Mouse (Mus musculus) urinary bladder, postnatal 36 days (tissue): ENCODE measurements around the gene Fbxl16.

Experiments
- DNase-seq, 2 experiments: peaks; one replicate each; pipeline ENCODE4 v3.0.0; 2022; ENCODE audit warnings: low spot score in 2 of 2, mixed read lengths in 1 of 2

The Fbxl16 gene

DNA sequence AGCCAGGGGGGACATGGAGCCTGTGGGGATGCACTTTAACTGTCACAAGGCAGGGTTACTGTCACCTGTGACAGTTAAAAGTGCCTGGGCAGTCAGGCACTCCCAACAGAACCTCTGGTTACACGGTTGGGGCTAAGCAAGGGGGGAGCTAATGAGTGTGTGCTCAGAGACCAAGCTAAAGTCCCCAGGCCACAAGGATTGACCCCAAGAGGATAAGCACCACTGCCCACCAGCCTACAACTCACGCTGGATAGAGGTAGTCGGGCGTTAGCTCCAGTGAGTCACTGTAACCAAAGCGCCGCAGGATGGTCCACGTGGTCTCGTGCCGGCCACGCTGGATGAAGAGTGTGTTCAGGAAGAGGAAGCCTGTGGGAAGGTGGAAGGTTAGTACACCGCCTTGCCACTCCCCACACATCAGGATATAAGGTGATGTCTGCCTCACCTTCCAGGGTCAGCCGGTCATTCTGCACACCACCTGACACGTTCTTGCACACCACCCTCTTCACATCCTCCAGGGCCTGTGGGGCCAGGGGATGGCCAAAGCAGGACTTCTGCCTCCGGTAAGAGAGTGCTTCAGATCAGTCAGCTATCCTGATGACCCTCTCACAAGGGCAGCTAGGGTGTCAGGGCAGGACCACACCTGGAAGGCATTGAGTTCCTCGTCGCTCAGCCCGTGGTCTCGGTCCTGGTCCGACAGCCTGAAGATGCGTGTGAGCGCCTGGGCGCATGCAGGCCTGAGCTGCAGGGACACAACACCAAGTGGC lies 32.4 kb downstream of the Fbxl16 start, which contains the start of gene Gm20683:
Gene Gm20683 (minus strand): TSS at position 647 of the 764 bp plus-strand sequence.
- DNase-seq: no peak

DNA sequence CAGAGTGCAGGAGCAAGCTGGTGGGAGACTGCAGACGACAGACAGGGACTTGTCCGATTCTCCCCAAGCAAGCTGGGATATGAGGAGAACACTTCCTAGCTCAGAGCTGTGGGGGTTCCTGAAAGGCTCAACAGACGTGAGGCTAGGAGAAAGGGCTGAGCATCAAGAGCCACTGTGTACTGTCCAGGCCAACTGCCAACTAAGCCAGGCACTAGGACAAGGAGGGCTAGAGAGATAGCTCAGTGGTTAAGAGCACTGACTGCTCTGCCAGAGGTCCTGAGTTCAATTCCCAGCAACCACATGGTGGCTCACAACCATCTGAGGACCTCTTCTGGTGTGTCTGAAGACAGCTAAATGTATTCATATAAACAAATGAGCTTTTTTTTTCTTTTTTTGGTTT lies 33.6 kb downstream of the Fbxl16 start:
- no peak for DNase-seq

DNA sequence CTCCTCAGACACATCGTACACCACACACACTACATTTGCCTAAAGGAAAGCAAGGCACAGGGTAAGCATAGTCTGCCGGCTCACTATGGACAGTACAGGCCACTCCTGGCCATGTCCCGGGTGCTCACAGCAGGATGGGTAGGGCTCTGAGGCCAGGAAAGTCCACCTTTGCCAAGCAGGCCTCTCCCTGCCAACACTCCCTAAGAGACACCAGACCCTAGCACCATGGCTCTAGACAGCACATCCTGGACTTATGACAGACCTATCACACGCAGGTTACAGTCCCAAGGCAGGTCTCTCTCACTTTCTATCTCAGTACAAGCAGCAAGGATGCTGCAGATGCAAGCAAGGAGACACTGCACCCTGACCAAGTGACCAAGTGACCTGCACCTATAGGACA lies 34.2 kb downstream of the Fbxl16 start:
- no peak for DNase-seq

DNA sequence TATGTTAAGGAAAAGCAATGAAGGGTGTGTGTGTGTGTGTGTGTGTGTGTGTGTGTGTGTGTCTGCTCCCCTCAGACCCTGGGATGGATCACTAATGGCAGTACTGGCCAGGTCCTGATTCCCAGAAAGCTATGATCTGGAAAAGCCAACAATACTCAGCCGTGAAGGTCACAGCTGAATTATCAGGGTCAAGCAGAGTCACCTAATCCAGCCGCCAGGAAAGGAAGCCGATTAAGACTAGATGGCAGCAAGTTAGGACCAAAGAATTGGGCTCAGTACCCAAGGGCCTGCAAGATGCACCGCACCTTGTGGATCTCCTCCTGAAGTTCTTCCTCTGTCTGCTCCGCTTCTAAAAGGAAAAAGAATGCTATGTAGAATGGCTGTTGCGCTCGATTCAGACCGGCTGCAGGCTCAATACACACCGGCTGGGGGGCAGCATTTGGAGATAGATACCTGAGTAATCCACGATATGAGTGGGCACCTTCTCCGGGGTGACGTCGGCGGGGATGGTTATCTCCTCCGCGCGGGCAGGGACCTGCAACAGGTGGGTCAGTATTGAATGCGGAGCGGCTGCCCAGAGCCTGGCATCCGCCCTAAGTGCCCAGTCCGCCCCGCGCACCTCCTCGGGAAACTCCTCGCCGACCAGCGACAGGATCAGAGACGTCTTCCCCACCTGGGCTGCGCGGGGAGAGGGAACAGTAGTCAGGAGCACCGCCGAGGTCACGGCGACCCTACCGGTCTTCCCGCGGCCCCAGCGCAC lies 34.9 kb downstream of the Fbxl16 start:
- DNase-seq: no peak

DNA sequence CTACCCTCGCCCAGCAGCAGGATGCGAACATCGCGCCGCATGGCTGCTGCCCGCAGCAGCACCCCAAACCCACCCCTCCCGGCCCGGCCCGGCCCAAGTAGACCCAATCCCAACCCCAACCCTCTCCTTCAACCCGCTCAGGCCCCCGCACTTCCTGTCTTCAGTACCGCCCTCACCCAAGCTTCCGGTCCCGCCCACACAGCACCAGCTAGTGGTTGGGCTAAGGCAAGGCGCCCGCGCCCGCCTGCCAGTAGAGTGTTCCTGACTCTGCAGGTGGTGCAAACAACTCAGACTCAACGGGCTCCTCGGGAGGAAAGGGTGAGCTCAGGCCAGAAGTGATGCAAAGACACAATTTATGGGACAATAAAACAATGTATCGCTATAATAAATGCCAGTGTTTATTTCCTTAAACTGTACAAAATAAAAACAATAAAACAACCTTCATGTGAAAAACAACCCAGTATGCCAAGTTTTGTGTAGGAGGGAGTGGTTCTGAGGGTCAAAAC lies 35.6 kb downstream of the Fbxl16 start, which contains the start of gene Rhot2:
Gene Rhot2 (minus strand): TSS at position 456 of the 506 bp plus-strand sequence.
- peak; percentile 91 to 97 for DNase-seq

DNA sequence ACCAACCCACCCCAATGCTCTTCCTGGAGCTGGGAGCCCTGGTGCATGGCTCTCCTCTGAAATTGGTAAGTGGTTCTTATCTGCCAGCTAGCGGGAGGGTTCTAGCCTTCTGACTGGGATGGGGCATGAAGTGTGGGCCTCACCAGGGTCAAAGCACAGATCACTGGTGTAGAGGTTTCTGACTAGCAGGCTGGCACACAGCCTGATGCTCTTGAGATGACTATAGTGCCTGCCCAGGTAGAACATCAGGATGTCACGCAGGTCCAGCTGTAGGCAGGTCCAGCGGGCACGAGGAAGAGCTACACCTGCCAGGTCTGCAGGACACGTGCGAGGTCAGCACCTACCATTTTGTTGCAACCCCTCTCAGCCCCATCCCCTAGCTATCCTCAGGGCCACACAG lies 51.3 kb downstream of the Fbxl16 start:
- DNase-seq: no peak

DNA sequence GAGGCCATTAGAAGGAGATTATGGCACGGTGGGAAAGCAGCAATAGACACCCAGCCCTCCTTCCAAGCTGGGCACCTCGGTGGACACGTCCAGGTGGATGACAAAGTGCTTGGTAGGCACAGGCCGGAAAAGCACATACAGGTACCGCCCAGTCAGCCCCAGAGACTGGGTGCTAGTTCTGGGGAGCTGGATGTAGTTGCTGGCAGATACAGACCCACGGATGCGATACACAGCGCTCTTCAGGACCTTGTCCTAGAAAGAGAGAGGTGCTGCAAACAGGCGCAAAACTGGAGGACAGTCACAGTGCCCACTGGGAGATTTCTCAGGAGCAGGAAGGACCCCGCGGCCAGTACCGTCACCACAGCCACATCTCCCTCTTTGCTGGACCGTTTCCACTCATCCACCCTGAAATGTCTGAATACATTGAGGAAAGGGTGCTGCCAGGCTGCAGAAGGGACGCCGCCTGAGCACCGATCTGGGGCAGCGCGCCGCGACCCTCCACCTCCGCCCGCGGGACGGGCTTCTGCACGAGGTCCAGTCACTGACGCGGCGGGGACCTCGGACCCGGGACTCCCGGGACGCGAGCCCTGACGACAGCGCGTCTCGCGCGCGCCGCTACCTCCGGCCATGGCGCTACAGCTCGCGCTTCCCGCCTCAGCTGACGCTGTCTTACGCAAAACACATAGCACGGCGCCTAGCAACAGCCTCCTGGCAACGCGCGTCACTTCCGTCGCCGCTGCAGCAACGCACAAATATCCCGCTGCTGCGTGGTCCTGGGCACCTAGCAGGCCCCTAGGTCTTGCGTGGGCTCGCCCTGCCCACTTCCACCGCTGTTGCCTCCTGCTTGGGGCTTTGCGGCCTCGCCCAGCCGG lies 52.2 kb downstream of the Fbxl16 start, which contains the start of gene Wdr90:
Gene Wdr90 (minus strand): TSS at position 670 of the 872 bp plus-strand sequence.
- DNase-seq: peak; percentile 84 to 89

DNA sequence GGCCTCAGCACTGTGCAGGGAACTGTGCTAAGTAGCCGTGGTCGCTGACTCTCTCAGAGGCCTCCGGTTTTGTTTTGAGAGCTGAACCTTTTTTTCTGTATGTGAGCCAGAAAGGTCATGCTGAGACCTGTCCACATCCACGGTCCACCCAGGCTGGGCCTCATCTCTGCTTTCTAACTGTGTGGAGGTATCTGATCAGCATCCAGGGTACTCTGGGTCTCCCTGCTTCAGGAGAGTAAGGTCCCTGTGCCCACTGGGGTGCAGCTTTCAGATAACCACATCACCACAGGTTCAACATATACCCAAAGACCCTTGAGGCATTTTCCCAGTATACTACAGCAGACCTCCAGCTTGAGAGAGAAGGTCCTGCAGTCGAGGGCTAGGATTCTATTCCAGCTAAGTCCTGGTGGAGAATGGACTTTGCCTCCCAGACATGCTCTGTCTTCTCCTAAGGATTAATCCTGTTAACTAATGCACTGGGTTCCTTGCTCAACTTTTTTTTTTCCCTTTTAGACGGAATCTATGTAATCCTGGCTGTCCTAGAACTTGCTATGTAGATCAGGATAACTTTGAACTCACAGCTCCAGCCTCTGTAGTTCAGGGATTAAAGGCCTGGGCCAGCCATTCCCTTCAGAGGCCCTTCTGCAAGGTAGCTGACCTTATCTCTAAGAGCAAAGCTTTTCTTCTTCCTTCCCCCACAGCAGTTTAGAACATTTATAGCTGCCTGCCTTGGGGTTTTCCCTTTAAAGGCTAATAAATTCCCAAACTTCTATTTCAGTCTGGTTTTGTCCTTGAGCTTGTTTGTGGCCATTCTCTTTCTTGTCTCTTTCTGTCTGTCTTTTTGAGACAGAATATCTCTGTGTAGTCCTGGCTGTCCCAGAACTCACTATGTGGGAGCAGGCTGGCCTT lies 53.1 kb downstream of the Fbxl16 start:
- DNase-seq: no peak

DNA sequence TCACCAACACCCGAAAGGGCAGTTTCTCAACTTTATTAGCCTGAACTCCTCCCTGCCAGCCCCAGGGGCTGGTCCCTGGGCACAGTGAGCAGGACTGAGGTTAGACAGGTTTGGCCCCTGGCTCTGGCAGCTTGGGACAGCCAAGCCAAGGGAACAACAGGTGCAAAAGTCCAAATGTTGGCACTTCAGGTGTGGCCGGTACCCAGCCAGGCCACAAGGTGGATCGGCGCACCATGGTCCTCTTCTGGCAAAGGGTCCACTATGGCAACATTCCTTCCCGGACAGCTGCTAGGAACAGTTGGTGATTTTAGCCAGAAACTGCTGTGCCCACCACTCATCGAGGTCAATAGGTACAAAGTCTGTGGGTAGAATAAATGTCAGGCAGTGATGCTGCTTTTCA lies 54.8 kb downstream of the Fbxl16 start:
- no peak for DNase-seq

DNA sequence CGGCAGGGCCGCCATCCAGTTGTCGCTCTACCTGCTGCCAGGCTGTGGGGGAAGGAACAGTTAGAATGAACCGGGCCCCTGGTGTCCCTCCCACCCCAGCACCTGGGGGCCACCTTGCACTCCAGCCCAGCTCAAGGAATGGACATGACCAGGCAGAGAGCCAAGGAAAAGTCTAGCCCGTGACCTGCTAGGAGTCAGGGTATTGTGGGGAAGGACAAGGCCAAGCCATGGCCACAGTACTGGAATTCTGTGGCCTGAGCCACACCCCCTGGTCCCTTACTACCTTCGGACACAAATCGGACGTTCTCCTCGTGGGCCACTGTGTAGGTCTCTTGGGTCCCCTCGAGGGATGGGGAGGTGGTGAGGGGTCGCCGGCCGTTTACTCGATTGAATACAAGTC lies 55.4 kb downstream of the Fbxl16 start:
- no peak for DNase-seq

DNA sequence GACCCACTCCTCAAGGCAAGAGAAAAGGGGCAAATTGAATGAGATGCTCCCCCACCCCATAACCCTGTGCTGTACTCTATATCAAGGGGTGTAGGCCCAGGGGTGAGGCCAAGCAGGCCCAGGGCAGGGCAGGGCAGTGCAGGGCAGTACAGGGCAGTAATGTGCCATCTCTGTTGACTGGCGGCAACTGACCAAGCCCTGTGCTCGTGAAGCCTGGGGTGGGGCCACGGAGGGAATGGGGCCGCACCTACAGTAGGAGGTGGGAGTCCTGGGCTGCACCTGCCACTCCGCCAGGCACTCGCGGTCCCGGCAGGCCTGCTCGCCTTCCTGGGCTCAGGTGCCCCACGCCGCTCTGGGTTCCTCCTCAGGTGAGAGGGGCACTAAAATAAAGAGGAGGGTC lies 56.4 kb downstream of the Fbxl16 start:
- DNase-seq: no peak

DNA sequence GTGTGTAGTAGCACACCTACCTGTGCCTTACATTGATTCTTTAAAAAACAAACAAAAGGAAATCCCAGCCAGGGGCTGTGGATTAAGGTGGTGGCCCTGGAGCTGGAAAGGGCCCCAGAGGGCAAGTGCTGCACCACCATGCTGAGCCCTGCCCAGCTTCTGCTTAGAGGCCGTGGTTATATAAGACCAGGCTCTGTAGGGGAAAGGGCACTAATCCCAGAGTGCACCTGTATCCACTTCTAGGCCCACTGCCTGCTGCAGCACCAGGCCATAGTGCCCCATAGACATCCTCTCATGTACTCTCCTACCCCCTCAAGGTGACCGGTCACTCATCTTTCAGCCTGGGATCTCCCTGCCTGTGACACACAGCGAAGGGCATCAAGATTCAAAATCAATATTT lies 57.3 kb downstream of the Fbxl16 start:
- DNase-seq: no peak

DNA sequence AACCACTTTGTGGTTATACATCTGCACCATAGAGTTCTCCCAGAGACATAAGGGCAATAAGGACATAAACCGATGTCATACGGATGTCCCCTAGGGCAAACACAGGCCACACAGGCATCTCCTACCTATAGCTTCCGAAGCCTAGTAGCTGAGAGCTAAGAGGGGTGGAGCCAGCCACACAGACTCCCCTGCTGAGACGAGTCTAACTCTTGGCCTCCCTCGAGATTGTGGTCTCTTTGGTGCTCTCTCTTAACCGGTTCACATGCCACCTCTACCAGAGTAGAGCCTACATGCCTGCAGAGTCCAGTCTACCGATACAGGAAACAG lies 58.6 kb downstream of the Fbxl16 start:
- DNase-seq: no peak

DNA sequence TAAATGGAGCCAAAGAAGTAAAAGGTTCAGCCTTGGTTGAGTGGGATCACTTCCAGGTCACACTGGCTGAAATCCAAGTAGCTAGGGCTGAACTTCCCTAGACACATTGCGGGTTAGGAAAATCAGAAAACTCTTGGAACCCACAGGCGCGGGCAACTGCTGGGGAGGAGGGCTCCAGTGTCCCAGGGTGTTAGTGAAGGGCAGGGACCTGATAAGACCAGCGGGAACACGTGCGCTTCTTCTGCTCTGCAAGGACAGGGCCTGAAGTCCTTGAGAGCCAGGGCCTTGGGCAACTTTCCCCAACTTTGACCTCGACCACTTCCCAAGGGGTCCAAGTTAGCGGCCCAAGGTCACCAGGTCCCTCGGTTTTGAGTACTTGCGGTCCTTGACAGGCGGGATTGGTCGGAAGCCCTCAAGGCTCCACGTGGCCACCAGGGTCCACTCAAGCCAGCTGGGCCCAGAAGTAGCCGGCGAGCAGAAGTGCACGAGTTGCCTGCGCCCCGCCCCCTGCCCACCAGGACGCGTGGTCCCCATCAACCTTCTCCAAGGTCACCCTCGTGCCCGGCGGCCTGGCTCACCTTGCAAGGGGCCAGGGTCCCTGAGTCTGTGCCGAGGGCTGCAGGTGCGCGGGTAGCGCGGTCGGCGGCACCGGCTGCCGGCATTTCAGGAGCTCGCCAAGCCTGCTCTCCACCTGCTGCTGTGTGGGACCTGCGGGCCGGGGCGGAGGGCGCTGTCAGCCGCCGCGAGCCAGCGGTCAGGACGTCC lies 59.1 kb downstream of the Fbxl16 start:
- peak in 1 of 2 experiments; percentile 64 for DNase-seq

DNA sequence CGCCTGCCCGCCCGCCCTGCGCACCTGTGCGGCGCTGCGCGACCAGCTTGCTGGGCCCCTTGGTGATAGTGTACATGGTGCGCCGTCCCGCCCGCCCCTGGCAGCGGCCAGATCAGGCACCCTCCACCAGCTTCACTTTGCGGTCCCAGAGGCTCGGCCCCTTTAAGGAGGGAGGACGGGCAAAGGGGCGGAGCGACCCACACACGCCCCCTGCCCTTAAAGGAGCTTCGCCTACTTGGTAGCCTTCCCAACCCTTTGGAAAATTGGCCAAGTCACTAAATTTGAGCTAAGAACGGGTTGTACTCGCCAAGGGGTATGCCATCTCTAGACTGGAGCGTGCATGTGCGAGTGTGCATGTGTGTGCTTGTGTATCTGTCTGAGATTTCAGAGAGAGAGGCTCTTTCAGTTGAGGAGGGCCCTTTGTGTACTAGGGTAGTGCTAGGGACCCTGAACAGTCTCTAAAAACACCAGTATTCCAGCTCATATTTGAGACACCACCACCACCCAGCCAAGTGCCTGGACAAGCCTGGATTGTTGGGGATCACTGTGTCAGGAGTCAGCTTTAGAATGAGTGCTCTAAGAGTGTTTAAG lies 59.8 kb downstream of the Fbxl16 start, which contains the start of gene Mcrip2:
Gene Mcrip2 (minus strand): TSS at position 164 of the 591 bp plus-strand sequence.
- DNase-seq: peak; percentile 76 to 83

DNA sequence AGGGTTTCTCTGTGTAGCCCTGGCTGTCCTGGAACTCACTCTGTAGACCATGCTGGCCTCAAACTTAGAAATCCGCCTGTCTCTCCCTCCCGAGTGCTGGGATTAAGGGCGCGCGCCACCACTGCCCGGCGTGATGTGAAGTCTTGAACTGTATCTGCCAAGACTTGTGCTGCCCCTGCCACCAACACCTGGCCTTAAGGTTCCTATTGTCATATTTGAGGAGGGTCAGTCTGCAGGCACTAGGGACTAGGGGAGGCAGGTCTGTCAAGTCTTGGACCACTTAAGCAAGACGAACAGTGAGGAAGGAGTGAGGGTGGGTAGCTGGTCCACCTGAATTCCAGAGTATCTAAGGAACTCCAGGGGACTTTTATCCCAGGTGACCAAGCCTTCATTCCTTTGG lies 60.6 kb downstream of the Fbxl16 start:
- no peak for DNase-seq

DNA sequence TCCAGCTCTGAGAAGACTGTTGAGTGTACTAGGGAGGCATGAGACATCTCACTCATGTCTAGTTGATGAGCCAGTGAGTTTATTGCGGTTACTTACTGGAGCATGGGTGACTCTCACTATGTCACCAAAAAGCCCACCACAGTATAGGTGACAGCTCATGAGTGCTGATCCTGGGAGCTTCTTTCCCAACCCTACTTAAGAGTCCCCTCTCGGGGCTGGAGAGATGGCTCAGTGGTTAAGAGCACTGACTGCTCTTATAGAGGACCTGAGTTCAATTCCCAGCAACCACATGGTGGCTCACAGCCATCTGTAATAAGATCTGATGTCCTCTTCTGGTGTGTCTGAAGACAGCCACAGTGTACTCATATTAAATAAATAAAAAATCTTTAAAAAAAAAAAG lies 61.1 kb downstream of the Fbxl16 start:
- no peak for DNase-seq
